Mouse (Mus musculus): ENCODE measurements around the gene Cant1. TPM values are rescaled to one million over a fixed set of nuclear protein-coding genes. Genes with fewer than 3 reads are reported as not detected.

The Cant1 gene
- polyA plus RNA-seq, 1 experiment from 2014 or later: 31.4 TPM

- WGBS: 55% methylated on average over 11 of the region's 11 CpGs
- H3K27ac ChIP-seq (ENCODE audit: low read depth): no peak overlapping the region
- no peak overlapping the region for H3K9ac ChIP-seq
- TF ChIP-seq CTCF (IDR thresholded peaks at IDR 0.05; ENCODE audit: low read depth): no peak
- H3K27me3 ChIP-seq (ENCODE audit: insufficient read depth, low read length): no peaks in the 10 kb centered on the region
- no peak overlapping the region for H3K4me3 ChIP-seq (ENCODE audit: low read depth, low read length)
- no peak for ATAC-seq (ENCODE audit: insufficient read depth)
- DNase-seq: no peak
- H3K4me2 ChIP-seq: no peak overlapping the region
- no peaks in the 10 kb centered on the region for H3K4me1 ChIP-seq (ENCODE audit: insufficient read depth)
- no peaks in the 10 kb centered on the region for H3K9me3 ChIP-seq (ENCODE audit: low read depth, low read length)
- 0 out of 2 replicates have a peak, but pooled peaks cover 3% of the 10 kb centered on the region for H3K36me3 ChIP-seq (ENCODE audit: insufficient read depth)
Observed at GRCm38 (mm10) chr11:118453886-118454671, 35.2 kb upstream of the Cant1 start.

- Histone ChIP-seq H3K4me3 (ENCODE audit: low read depth, low read length) (no peak overlapping the region), H3K36me3 (ENCODE audit: insufficient read depth) (0 out of 2 replicates have a peak, but pooled peaks cover 8% of the 10 kb centered on the region), H3K9me3 (ENCODE audit: low read depth, low read length) (no peaks in the 10 kb centered on the region), H3K4me1 (ENCODE audit: insufficient read depth) (no peaks in the 10 kb centered on the region), H3K4me2 (no peak overlapping the region), H3K27ac (ENCODE audit: low read depth) (no peak overlapping the region), H3K9ac (no peak overlapping the region), H3K27me3 (ENCODE audit: insufficient read depth, low read length) (no peaks in the 10 kb centered on the region)
- no peak for TF ChIP-seq CTCF (IDR thresholded peaks at IDR 0.05; ENCODE audit: low read depth)
- ATAC-seq (ENCODE audit: insufficient read depth) (no peak), DNase-seq (no peak)
- 70% methylated on average over 2 of the region's 2 CpGs for WGBS
Observed at GRCm38 (mm10) chr11:118452955-118453354, 34.1 kb upstream of the Cant1 start.

GRCm38 (mm10) chr11:118451211-118451610, 32.3 kb upstream of the Cant1 start:
- ATAC-seq (ENCODE audit: insufficient read depth) (no peak), DNase-seq (no peak)
- 77% methylated on average over 6 of the region's 6 CpGs for WGBS
- Histone ChIP-seq H3K4me2 (no peak overlapping the region), H3K9me3 (ENCODE audit: low read depth, low read length) (no peaks in the 10 kb centered on the region), H3K27ac (ENCODE audit: low read depth) (no peak overlapping the region), H3K9ac (no peak overlapping the region), H3K36me3 (ENCODE audit: insufficient read depth) (0 out of 2 replicates have a peak, but pooled peaks cover 8% of the 10 kb centered on the region), H3K4me1 (ENCODE audit: insufficient read depth) (no peaks in the 10 kb centered on the region), H3K27me3 (ENCODE audit: insufficient read depth, low read length) (no peaks in the 10 kb centered on the region), H3K4me3 (ENCODE audit: low read depth, low read length) (no peak overlapping the region)
- no peak for TF ChIP-seq CTCF (IDR thresholded peaks at IDR 0.05; ENCODE audit: low read depth)

GRCm38 (mm10) chr11:118448385-118448784, 29.5 kb upstream of the Cant1 start:
- 79% methylated on average over 8 of the region's 8 CpGs for WGBS
- H3K27ac ChIP-seq (ENCODE audit: low read depth): no peak overlapping the region
- H3K36me3 ChIP-seq (ENCODE audit: insufficient read depth): 0 out of 2 replicates have a peak, but pooled peaks cover 8% of the 10 kb centered on the region
- no peak for TF ChIP-seq CTCF (IDR thresholded peaks at IDR 0.05; ENCODE audit: low read depth)
- no peak overlapping the region for H3K9ac ChIP-seq
- H3K4me1 ChIP-seq (ENCODE audit: insufficient read depth): no peaks in the 10 kb centered on the region
- H3K4me2 ChIP-seq: no peak overlapping the region
- no peak overlapping the region for H3K4me3 ChIP-seq (ENCODE audit: low read depth, low read length)
- H3K27me3 ChIP-seq (ENCODE audit: insufficient read depth, low read length): no peaks in the 10 kb centered on the region; the same call in 1 of the 2 replicates
- no peak for DNase-seq
- no peaks in the 10 kb centered on the region for H3K9me3 ChIP-seq (ENCODE audit: low read depth, low read length)
- no peak for ATAC-seq (ENCODE audit: insufficient read depth)

DNA sequence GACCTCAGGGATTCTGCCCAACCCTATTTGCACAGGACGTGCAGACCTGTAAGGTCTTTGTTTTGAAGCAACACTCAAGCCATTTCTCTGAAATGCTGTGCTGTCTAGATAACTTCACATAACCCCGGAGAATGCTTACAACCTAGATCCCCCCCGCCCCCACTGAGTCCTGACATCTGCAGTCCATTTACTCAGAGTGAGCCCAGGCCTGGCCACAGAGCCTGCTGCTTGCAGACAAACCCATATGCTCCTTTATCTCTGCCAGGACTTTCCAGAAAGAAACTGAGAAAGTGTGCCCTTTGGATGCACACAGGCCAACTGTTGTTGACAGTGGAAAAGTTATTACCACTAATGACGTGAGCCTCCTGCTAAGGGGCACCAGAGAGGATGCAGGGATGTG, 28.5 kb upstream of the Cant1 start:
- ATAC-seq (ENCODE audit: insufficient read depth) (no peak), DNase-seq (no peak)
- Histone ChIP-seq H3K4me2 (no peak overlapping the region), H3K4me1 (ENCODE audit: insufficient read depth) (no peaks in the 10 kb centered on the region), H3K4me3 (ENCODE audit: low read depth, low read length) (no peak overlapping the region), H3K9ac (no peak overlapping the region), H3K27ac (ENCODE audit: low read depth) (no peak overlapping the region), H3K27me3 (ENCODE audit: insufficient read depth, low read length) (no peaks in the 10 kb centered on the region; the same call in 1 of the 2 replicates), H3K9me3 (ENCODE audit: low read depth, low read length) (no peaks in the 10 kb centered on the region), H3K36me3 (ENCODE audit: insufficient read depth) (0 out of 2 replicates have a peak, but pooled peaks cover 8% of the 10 kb centered on the region)
- WGBS: 57% methylated on average over 4 of the region's 4 CpGs
- no peak for TF ChIP-seq CTCF (IDR thresholded peaks at IDR 0.05; ENCODE audit: low read depth)

DNA sequence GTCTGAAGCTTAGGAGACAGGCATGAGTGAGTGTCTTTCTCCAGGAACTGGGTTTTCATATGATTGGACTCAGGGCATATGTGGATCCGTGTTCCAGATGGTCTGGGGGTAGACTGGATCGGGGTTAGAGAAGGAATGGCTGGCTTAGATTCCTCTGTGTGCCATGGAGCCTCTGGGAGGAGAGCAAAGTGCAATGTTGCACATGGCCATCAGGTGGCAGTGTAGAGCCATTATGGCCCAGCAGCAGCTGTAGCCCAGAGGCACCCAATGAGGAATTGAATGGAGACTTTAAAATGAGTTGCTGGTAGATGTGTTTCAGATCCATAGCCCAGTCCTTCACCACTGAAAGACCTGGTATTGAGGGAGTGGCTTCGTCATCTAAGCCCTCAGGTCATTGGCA, 27.0 kb upstream of the Cant1 start:
- peak; percentile 98 for TF ChIP-seq CTCF (IDR thresholded peaks at IDR 0.05; ENCODE audit: low read depth)
- WGBS: 12% methylated on average over 3 of the region's 3 CpGs
- H3K4me3 ChIP-seq (ENCODE audit: low read depth, low read length): no peak overlapping the region
- H3K36me3 ChIP-seq (ENCODE audit: insufficient read depth): 0 out of 2 replicates have a peak, but pooled peaks cover 5% of the 10 kb centered on the region
- no peaks in the 10 kb centered on the region; the same call in 1 of the 2 replicates for H3K27me3 ChIP-seq (ENCODE audit: insufficient read depth, low read length)
- no peaks in the 10 kb centered on the region for H3K9me3 ChIP-seq (ENCODE audit: low read depth, low read length)
- H3K4me1 ChIP-seq (ENCODE audit: insufficient read depth): no peaks in the 10 kb centered on the region
- no peak overlapping the region for H3K4me2 ChIP-seq
- no peak overlapping the region for H3K27ac ChIP-seq (ENCODE audit: low read depth)
- peak; percentile 93 for DNase-seq
- no peak overlapping the region for H3K9ac ChIP-seq
- ATAC-seq (ENCODE audit: insufficient read depth): peak; percentile 74; the same call in 1 of the 2 replicates

GRCm38 (mm10) chr11:118443201-118443970, 24.5 kb upstream of the Cant1 start:
- Histone ChIP-seq H3K4me1 (ENCODE audit: insufficient read depth) (0 out of 2 replicates have a peak, but pooled peaks cover under 1% of the 10 kb centered on the region), H3K9ac (no peak overlapping the region), H3K4me2 (no peak overlapping the region), H3K4me3 (ENCODE audit: low read depth, low read length) (no peak overlapping the region), H3K9me3 (ENCODE audit: low read depth, low read length) (no peaks in the 10 kb centered on the region), H3K27me3 (ENCODE audit: insufficient read depth, low read length) (no peaks in the 10 kb centered on the region; the same call in 1 of the 2 replicates), H3K27ac (ENCODE audit: low read depth) (no peak overlapping the region), H3K36me3 (ENCODE audit: insufficient read depth) (0 out of 2 replicates have a peak, but pooled peaks cover 3% of the 10 kb centered on the region)
- whole genome bisulfite sequencing: 29% methylated on average over 11 of the region's 11 CpGs
- TF ChIP-seq CTCF (IDR thresholded peaks at IDR 0.05; ENCODE audit: low read depth): peak; percentile 94
- DNase-seq (peak; percentile 93), ATAC-seq (ENCODE audit: insufficient read depth) (peak; percentile 33; the same call in 1 of the 2 replicates)

Data from lung, embryonic 14.5 days (tissue).